Mouse (Mus musculus) brain, embryonic 14.5 days (tissue): Measurements from ENCODE around the gene Lama5. TPM values are rescaled to one million over a fixed set of nuclear protein-coding genes. Genes with fewer than 3 reads are reported as not detected.

Source experiments
- DNase-seq: peaks from one replicate; pipeline ENCODE4 v3.0.0-alpha.2; 2011; ENCODE audit warnings: low read depth
- CTCF ChIP-seq: fragments of 200-500 bp; IDR thresholded peaks from 2 replicates; pipeline ENCODE4 v1.5.1; 2012; ENCODE audit warnings: inconsistent platforms, mild to moderate bottlenecking, moderate library complexity, borderline replicate concordance; ENCODE audit not compliant: insufficient read depth, insufficient read length; ENCODE audit errors: extremely low read depth
- POLR2A ChIP-seq: fragments of 200-500 bp; IDR thresholded peaks from 2 replicates; pipeline ENCODE4 v1.6.1; 2012; ENCODE audit warnings: mild to moderate bottlenecking, inconsistent platforms, borderline replicate concordance; ENCODE audit not compliant: poor library complexity, insufficient read depth, insufficient read length, severe bottlenecking; ENCODE audit errors: extremely low read depth
- polyA plus RNA-seq: library from polyadenylated mRNA; depleted of rRNA; stranded (reverse); fragments of >200 nt; gene quantifications from 2 replicates; pipeline ENCODE4 v1.2.3, GENCODE M21; 2012

The Lama5 gene
- polyA plus RNA-seq, 1 experiment = 9.5 TPM

GRCm38 (mm10) chr2:180227262-180228059 is 1.8 kb upstream of the Lama5 start:
- TF ChIP-seq POLR2A = no peak
- peak; percentile 67; the same call in 1 of the 2 replicates for TF ChIP-seq CTCF

DNA sequence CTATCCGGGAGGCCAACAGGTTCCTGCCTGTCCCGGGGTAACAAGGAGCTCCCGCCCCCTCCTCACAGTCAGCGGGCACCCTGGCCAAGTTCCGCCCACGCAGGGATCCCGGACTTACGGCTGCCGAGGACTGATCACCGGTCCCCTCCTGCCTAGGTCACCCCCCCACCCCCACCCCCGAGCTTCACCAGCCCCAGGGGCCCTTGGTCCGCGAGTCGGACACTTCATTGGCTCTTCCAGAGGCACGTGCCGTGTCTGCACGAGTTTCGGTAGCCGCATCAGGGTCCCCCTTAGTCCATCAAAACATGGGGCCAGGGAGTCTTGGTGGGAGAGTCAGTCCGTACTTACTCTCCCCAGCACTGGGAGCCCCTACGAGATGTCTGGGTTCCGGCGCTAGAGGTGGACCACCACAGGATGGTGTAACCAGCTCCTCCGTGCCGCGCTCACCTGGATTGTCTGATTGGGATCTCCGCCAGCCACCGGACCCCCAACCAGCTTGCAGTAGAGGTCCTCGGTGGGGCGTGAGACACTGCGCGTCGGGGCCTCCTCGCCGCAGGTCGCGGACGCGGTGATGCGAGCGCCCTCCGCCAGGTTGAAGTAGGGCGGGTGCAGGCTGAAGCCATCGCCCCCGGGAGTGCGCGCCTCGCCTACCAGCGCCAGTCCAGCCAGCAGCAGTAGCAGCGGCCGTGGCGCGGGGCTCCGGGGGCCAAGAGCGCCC is 456 bp downstream of the Lama5 start:
- TF ChIP-seq POLR2A = no peak
- DNase-seq = peak; percentile 31

More at GRCm38 (mm10) chr2:180227262-180228059, 1.8 kb upstream of the Lama5 start:
- DNase-seq = peak; percentile 84

DNA sequence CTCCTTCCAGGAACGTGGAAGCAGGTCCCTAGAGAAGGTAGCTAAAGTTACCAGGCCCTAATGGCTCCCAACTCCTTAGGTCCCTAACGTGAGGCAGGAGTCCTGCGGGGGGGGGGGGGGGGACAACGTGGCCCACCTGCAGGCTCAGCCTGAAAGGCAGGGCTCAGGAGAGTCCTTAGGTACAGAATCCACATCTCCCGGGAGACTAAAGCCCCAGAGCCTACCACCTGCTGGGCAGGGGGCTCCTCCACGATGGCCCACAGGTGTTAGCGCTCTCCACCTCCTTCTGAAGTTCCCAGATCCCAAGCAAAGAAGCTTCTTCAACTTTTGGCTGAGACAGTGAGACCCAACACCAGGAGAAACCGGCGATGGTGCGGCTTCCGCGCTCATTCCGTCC is 1.0 kb downstream of the Lama5 start:
- DNase-seq = no peak
- TF ChIP-seq POLR2A (no peak), CTCF (no peak)

DNA sequence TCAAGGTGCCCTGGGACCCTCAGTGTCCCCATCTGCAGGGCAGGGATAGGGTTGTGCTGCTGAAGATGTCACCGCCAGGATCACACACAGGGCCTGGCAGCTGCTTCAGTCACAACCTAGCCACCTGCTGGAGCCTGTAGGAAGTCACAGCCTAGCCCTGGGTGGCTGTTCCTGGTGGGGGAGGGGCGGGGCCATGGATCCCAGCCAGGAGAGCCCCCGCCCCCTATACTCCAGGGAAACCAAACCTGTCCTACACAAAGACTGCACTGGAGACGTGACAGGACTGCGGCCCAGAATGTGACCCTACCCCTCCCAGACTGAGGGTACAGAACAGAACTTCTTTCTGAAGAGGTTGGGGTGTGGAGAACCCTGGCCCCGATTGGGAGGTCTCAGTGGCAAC is 3.4 kb downstream of the Lama5 start:
- DNase-seq = peak; percentile 47
- TF ChIP-seq POLR2A (no peak), CTCF (peak; percentile 21; the same call in 1 of the 2 replicates)

DNA sequence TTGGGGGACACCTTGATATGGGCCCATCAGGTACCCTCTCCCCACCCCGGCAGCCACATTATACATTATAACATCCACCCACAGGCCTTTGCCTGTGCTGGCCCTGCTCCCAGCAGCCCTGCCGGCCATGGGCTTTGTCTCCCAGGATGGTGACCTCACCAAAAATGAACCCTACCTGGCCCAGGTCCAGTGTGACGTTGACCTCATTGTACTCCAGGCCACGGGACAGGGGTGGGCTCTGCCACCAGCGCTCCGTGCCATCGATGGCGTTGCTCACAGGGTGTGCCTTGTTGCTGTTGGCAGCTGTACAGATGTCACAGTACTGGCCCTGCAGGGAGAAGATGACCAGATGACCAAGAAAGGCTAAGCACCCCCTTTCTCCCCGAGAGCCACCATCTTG is 4.6 kb downstream of the Lama5 start:
- TF ChIP-seq POLR2A = no peak
- DNase-seq = no peak

- DNase-seq = no peak
Observed at GRCm38 (mm10) chr2:180220165-180220564, 5.5 kb downstream of the Lama5 start.

DNA sequence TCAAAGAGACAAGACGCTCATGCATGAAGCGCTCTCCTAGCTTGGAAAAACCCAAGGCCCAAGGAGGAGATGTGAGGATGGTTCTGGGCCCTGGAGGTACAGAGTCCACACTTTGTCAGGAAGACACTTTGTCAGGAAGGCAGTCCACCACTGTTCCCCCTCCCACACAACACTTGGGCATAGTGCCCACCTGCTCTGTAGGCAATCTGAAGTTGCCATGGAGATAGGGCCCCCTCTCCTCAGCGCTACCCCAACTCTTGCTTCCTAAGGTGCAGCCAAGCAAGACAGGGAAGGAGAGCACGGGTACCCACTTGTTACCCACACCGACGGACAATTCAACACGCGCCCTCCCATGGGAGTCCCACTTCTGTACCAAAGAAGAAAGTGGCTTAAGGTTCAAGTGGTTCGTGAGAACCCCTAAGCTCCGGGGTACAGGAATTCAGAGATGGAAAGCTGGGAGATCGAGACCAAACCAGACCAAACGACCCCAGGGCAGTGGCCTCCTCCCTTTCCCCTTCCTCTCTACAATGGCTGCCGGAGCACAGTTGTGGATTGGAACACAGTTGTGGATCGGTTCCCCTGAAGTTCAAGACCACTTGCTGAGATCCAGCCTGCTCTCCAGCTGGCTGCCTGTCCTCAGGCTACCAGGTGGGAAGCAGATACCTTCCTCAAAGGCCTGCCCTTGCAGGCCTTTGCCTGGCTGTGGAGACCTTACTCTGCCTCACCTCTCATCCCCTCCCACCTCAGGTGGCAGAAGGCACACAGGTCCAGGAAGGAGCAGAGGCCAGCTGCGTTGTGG is 6.3 kb downstream of the Lama5 start:
- TF ChIP-seq POLR2A = no peak
- DNase-seq = peak; percentile 43

More at GRCm38 (mm10) chr2:180220165-180220564, 5.5 kb downstream of the Lama5 start:
- TF ChIP-seq CTCF (no peak), POLR2A (no peak)

GRCm38 (mm10) chr2:180218677-180219076 is 7.0 kb downstream of the Lama5 start:
- peak; percentile 40 for DNase-seq
- TF ChIP-seq POLR2A (no peak), CTCF (no peak)

DNA sequence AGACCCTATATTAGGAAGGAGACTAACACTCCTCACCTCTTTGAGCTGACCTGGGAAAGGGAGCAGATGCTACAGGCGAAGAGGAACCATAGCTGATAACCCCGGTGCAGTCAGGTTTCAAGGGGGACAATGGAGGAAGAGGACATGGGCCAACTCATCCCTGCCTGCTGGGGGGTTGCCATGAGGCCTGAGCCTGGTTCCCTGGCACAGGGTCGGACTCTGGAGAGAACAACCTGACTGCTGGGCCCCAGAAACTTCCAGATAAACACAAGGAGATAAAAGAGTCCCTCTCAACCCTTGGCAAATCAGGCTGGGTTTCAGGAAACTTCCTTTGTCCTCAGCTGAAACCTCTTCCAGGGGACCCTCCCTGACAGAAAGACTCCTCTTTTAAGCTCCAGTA is 7.4 kb downstream of the Lama5 start:
- DNase-seq = no peak
- TF ChIP-seq POLR2A (no peak), CTCF (no peak)

DNA sequence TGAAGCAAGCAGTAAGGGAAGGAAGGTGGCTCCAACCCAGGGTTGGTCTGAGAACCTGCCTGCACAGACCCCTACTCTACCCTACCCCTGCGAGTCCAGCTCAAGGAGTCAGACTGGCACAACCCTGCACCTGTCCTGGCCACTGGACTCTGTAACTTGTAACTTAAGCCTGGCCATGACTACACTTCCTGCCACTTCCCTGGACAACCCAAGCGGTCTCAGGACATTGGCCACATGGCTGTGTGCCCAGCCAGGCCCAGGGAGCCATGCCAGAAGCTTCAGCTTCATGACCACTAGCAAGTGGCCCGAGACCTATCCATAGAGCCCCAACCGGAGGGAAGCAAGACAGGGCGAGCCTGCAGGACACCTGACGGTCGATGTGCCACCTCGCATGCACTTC is 8.1 kb downstream of the Lama5 start:
- no peak for TF ChIP-seq CTCF
- no peak for DNase-seq

GRCm38 (mm10) chr2:180216921-180217320 is 8.7 kb downstream of the Lama5 start:
- TF ChIP-seq POLR2A = no peak
- TF ChIP-seq CTCF = no peak
- no peak for DNase-seq

- TF ChIP-seq POLR2A (no peak), CTCF (no peak)
- no peak for DNase-seq
Observed at GRCm38 (mm10) chr2:180215951-180216350, 9.7 kb downstream of the Lama5 start.
